Mouse (Mus musculus) forebrain, embryonic 11.5 days (tissue): ENCODE measurements around the gene Tbc1d2. TPM values are rescaled to one million over a fixed set of nuclear protein-coding genes. Genes with fewer than 3 reads are reported as not detected.

Source experiments
- ATAC-seq: fragments of 200-750 bp; cut with Nextera tagmentation; replicated peaks from 2 replicates; pipeline ENCODE4 v1.8.0; 2017; ENCODE audit warnings: moderate TSS enrichment; ENCODE audit not compliant: low FRiP score
- DNase-seq: peaks from one replicate; pipeline ENCODE4 v3.0.0-alpha.2; 2017; ENCODE audit warnings: low spot score
- H3K27ac ChIP-seq: fragments of 300-500 bp; sonication (generic); 2 replicates; pipeline ENCODE4 v1.5.1; 2014; ENCODE audit warnings: low read depth, low read length
- H3K27me3 ChIP-seq: fragments of 300-500 bp; sonication (generic); 2 replicates; pipeline ENCODE4 v1.6.1; 2014; ENCODE audit warnings: mild to moderate bottlenecking, low read length, mixed read lengths; ENCODE audit not compliant: control insufficient read depth, insufficient read depth
- H3K36me3 ChIP-seq: fragments of 300-500 bp; sonication (generic); 2 replicates; pipeline ENCODE4 v1.6.1; 2014; ENCODE audit warnings: mild to moderate bottlenecking, low read length, moderate library complexity, mixed read lengths; ENCODE audit not compliant: control insufficient read depth, insufficient read depth
- H3K4me1 ChIP-seq: fragments of 300-500 bp; sonication (generic); replicated peaks from 2 replicates; pipeline ENCODE4 v1.6.1; 2014; ENCODE audit warnings: low read length, mixed read lengths; ENCODE audit not compliant: control insufficient read depth, insufficient read depth
- H3K4me2 ChIP-seq: fragments of 300-500 bp; sonication (generic); 2 replicates; pipeline ENCODE4 v1.6.1; 2014; ENCODE audit warnings: low read depth, mild to moderate bottlenecking, low read length, moderate library complexity, mixed read lengths; ENCODE audit not compliant: severe bottlenecking
- H3K4me3 ChIP-seq: fragments of 300-500 bp; sonication (generic); 2 replicates; pipeline ENCODE4 v1.5.1; 2014; ENCODE audit warnings: low read depth, low read length
- H3K9ac ChIP-seq: fragments of 300-500 bp; sonication (generic); 2 replicates; pipeline ENCODE4 v1.6.1; 2014; ENCODE audit warnings: low read length
- H3K9me3 ChIP-seq: fragments of 300-500 bp; sonication (generic); 2 replicates; pipeline ENCODE4 v1.6.1; 2016; ENCODE audit warnings: low read length, mixed read lengths; ENCODE audit not compliant: control insufficient read depth
- WGBS: fragments of 180-500 bp; shearing (Covaris S2); extraction: QIAGEN DNeasy Blood & Tissue Kit; methylation state at CpG from one replicate; pipeline ENCODE4 v1.1.7; 2014; 5-methylcytosine and 5-hydroxymethylcytosine counted together
- polyA plus RNA-seq: library from polyadenylated mRNA; unstranded; fragments of >200 nt; fragmentation: Nextera tagmentation; extraction: Ambion mirVana; gene quantifications from 2 replicates; pipeline ENCODE4 v1.2.1, GENCODE M21; 2014

Gene Tbc1d2
- polyA plus RNA-seq, 1 experiment from 2014 or later, result 0.57 TPM

DNA sequence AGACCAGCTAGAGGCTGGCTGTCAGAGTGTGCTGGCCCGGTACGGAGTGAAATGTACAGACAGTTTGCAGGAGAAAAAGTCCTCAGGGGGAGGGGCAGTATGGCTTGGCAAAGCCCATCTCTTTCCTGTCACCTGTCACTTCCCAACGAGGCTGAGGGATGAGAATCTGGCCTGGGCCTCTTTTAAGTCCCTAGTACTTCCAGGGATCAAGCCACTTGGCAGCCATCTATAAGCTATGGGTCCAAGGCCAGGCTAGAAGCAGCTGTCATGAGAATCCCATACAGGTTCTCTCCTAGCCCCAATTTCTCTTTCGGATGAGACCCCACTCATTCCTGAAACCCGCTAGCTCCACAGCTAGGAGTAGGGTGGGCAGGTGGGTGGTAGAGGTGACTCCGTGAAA is 53.6 kb downstream of the Tbc1d2 start:
- Histone ChIP-seq H3K27ac (no peak overlapping the region), H3K4me2 (no peak overlapping the region), H3K27me3 (peaks cover 13% of the 10 kb centered on the region), H3K4me1 (no peaks in the 10 kb centered on the region; the same call in 1 of the 2 replicates), H3K9me3 (no peaks in the 10 kb centered on the region), H3K9ac (no peak overlapping the region), H3K4me3 (no peak overlapping the region), H3K36me3 (no peaks in the 10 kb centered on the region)
- DNase-seq, result peak; percentile 35
- no peak for ATAC-seq
- 83% methylated on average over 6 of the region's 6 CpGs for WGBS

GRCm38 (mm10) chr4:46594131-46594530 is 55.9 kb downstream of the Tbc1d2 start:
- WGBS, result 89% methylated on average over 5 of the region's 5 CpGs
- Histone ChIP-seq H3K9me3 (no peaks in the 10 kb centered on the region), H3K4me3 (no peak overlapping the region), H3K4me2 (no peak overlapping the region), H3K36me3 (no peaks in the 10 kb centered on the region), H3K27ac (no peak overlapping the region), H3K27me3 (no peaks in the 10 kb centered on the region), H3K4me1 (no peaks in the 10 kb centered on the region), H3K9ac (no peak overlapping the region)
- DNase-seq (no peak), ATAC-seq (no peak)

DNA sequence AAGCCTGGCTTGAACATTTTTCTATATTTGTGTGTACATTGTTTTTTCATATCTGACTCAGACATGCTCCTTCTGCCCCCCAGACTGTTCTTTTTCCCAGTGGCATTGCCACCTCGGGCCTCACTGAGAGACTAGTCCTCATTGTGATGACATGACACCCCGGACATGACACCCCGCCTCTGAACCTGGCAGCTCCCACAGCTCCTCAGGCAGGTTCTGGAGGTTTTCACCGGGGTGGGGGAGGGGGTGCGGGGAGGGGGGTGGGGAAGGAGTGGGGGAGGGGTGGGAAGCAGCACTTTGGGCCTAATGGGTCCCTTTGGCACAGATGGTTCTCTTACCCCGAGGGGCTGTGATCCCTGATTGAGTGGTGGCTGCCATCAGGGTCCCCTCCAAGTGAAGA is 56.5 kb downstream of the Tbc1d2 start:
- Histone ChIP-seq H3K36me3 (no peaks in the 10 kb centered on the region), H3K9ac (no peak overlapping the region), H3K27me3 (no peaks in the 10 kb centered on the region), H3K4me2 (no peak overlapping the region), H3K27ac (no peak overlapping the region), H3K4me3 (no peak overlapping the region), H3K4me1 (no peaks in the 10 kb centered on the region), H3K9me3 (no peaks in the 10 kb centered on the region)
- ATAC-seq, result no peak
- WGBS, result 53% methylated on average over 6 of the region's 6 CpGs
- peak; percentile 35 for DNase-seq

- no peaks in the 10 kb centered on the region for H3K4me1 ChIP-seq
- H3K27ac ChIP-seq, result no peak overlapping the region
- no peak overlapping the region for H3K4me3 ChIP-seq
- H3K9ac ChIP-seq, result no peak overlapping the region
- ATAC-seq, result no peak
- no peaks in the 10 kb centered on the region for H3K36me3 ChIP-seq
- no peaks in the 10 kb centered on the region for H3K27me3 ChIP-seq
- 88% methylated on average over 9 of the region's 9 CpGs for WGBS
- no peaks in the 10 kb centered on the region for H3K9me3 ChIP-seq
- peak; percentile 38 for DNase-seq
- no peak overlapping the region for H3K4me2 ChIP-seq
Observed at GRCm38 (mm10) chr4:46591833-46592520, 58.0 kb downstream of the Tbc1d2 start.

GRCm38 (mm10) chr4:46590810-46591209 is 59.2 kb downstream of the Tbc1d2 start:
- 78% methylated on average over 4 of the region's 4 CpGs for WGBS
- no peak overlapping the region for H3K27ac ChIP-seq
- H3K4me3 ChIP-seq, result no peak overlapping the region
- H3K27me3 ChIP-seq, result no peaks in the 10 kb centered on the region
- H3K4me1 ChIP-seq, result no peaks in the 10 kb centered on the region
- peak; percentile 17 for DNase-seq
- no peak for ATAC-seq
- no peaks in the 10 kb centered on the region for H3K9me3 ChIP-seq
- no peaks in the 10 kb centered on the region for H3K36me3 ChIP-seq
- H3K4me2 ChIP-seq, result no peak overlapping the region
- H3K9ac ChIP-seq, result no peak overlapping the region

DNA sequence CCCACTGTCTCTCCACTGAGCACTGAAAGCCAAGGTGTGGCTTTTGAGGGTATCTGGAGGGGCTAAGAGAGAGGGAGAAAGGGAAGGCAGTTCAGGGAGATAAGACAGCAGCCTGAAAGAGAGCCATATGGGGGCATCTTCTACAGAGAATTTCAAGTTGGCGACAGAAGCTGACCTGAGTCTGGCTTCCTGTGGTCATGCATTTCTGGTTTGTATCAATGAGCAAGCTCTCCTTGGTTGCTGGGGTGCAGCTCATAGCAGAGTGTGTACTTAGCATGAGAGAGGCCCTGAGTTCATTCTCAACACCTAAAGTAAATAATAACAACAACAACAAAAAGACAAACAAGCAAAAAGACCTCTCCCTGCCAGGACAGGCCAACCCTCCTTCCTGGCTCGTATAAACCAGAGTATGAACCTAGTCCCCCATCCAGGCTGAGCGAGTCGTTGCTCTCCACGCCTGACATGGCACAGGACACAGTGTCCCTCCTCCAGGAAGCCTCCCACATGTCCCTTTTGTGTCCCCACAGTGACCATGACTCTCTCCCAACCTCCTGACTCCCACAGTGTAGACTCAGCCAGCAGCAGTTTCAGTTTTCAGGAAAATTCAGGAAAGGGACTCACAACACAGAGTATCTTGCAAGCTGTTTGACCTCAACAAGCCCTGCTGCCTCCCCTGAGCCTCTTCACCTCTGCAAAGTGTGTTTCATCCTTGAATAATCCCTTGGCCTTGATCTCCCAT is 59.9 kb downstream of the Tbc1d2 start:
- Histone ChIP-seq H3K4me1 (no peaks in the 10 kb centered on the region), H3K36me3 (no peaks in the 10 kb centered on the region), H3K27ac (no peak overlapping the region), H3K9me3 (no peaks in the 10 kb centered on the region), H3K4me2 (no peak overlapping the region), H3K27me3 (no peaks in the 10 kb centered on the region), H3K4me3 (no peak overlapping the region), H3K9ac (no peak overlapping the region)
- WGBS, result 76% methylated on average over 5 of the region's 5 CpGs
- ATAC-seq (no peak), DNase-seq (peak; percentile 26)

- no peak overlapping the region for H3K4me3 ChIP-seq
- H3K4me2 ChIP-seq, result no peak overlapping the region
- no peaks in the 10 kb centered on the region for H3K36me3 ChIP-seq
- H3K9ac ChIP-seq, result no peak overlapping the region
- H3K4me1 ChIP-seq, result no peaks in the 10 kb centered on the region
- H3K27ac ChIP-seq, result no peak overlapping the region
- peak; percentile 41 for DNase-seq
- H3K27me3 ChIP-seq, result no peaks in the 10 kb centered on the region
- H3K9me3 ChIP-seq, result no peaks in the 10 kb centered on the region
- 87% methylated on average over 8 of the region's 8 CpGs for WGBS
- ATAC-seq, result no peak
Observed at GRCm38 (mm10) chr4:46589151-46589550, 60.9 kb downstream of the Tbc1d2 start.

DNA sequence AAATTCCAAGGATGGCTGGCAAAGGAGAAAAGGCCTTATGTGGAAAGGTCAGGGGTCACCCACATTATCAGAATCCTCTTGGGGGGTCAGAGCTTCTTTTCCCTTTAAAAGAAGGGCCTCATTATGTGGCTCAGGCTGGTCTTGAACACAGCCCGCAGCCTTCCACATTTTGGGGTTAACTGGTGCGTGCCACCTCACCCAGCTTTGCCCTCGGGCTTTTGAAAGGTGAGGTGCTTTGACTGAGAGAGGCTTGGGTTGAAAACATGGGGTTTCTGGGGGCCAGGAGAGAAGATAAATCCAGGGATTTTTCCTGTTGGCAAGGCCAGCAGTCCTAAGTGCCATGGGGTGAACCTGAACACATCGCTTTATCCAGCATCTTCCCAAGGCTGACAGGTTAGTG is 63.5 kb downstream of the Tbc1d2 start:
- 58% methylated on average over 4 of the region's 4 CpGs for WGBS
- Histone ChIP-seq H3K27me3 (no peaks in the 10 kb centered on the region), H3K4me1 (no peaks in the 10 kb centered on the region)

DNA sequence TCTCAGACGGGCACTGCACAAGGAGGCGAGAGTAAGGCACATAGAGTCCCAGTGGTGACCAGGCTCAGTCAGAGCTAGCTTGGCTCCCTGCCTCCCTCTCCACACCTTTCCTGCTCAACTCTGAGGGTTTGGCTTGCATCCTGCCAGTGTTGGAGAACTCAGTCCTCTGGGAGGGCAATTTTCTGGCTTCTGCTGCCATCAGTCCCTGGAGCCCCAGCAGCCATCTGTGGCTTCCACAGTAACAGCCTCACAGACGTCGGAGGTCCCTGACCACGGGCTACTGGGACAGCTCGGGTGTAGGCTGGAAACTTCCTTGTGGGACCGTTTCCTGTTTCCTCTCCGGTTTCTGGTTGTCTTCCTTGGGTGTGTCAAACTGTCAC is 64.2 kb downstream of the Tbc1d2 start:
- Histone ChIP-seq H3K4me3 (no peak overlapping the region), H3K27me3 (no peaks in the 10 kb centered on the region), H3K27ac (no peak overlapping the region), H3K9me3 (peaks cover 3% of the 10 kb centered on the region; the same call in 1 of the 2 replicates), H3K4me2 (no peak overlapping the region), H3K4me1 (no peaks in the 10 kb centered on the region), H3K36me3 (no peaks in the 10 kb centered on the region), H3K9ac (no peak overlapping the region)
- DNase-seq (no peak), ATAC-seq (no peak)
- WGBS, result 78% methylated on average over 8 of the region's 8 CpGs

More for the DNA sequence above, 63.5 kb downstream of the Tbc1d2 start:
- Histone ChIP-seq H3K9ac (no peak overlapping the region), H3K4me2 (no peak overlapping the region), H3K36me3 (no peaks in the 10 kb centered on the region), H3K27ac (no peak overlapping the region), H3K9me3 (peaks cover 2% of the 10 kb centered on the region; the same call in 1 of the 2 replicates), H3K4me3 (no peak overlapping the region)
- ATAC-seq (no peak), DNase-seq (no peak)
